Mouse (Mus musculus) stomach, embryonic 14.5 days (tissue): ENCODE data around the gene Isg15. TPM values are rescaled to one million over a fixed set of nuclear protein-coding genes. Genes with fewer than 3 reads are reported as not detected.

Source experiments
- ATAC-seq: fragments of 200-750 bp; cut with Nextera tagmentation; 2 replicates; pipeline ENCODE4 v1.8.0; 2017; ENCODE audit warnings: low read depth, moderate TSS enrichment; ENCODE audit not compliant: insufficient number of reproducible peaks, insufficient read depth, low FRiP score
- H3K27ac ChIP-seq: fragments of 300-500 bp; sonication (generic); 2 replicates; pipeline ENCODE4 v1.5.1; 2014; ENCODE audit warnings: mild to moderate bottlenecking, low read length, moderate library complexity, mixed read lengths
- H3K27me3 ChIP-seq: fragments of 300-500 bp; sonication (generic); 2 replicates; pipeline ENCODE4 v1.6.1; 2014; ENCODE audit warnings: low read length, control low read depth, mixed read lengths; ENCODE audit not compliant: control insufficient read depth, insufficient read depth
- H3K36me3 ChIP-seq: fragments of 300-500 bp; sonication (generic); 2 replicates; pipeline ENCODE4 v1.6.1; 2014; ENCODE audit warnings: mild to moderate bottlenecking, control low read depth, low read length, moderate library complexity, mixed read lengths; ENCODE audit not compliant: control insufficient read depth, insufficient read depth
- H3K4me1 ChIP-seq: fragments of 300-500 bp; sonication (generic); 2 replicates; pipeline ENCODE4 v1.6.1; 2014; ENCODE audit warnings: low read length, control low read depth, mixed read lengths; ENCODE audit not compliant: control insufficient read depth, insufficient read depth
- H3K4me2 ChIP-seq: fragments of 300-500 bp; sonication (generic); replicated peaks from 2 replicates; pipeline ENCODE4 v1.6.1; 2014; ENCODE audit warnings: low read depth, low read length, control low read depth
- H3K4me3 ChIP-seq: fragments of 300-500 bp; sonication (generic); 2 replicates; pipeline ENCODE4 v1.5.1; 2014; ENCODE audit warnings: low read depth, low read length, control low read depth
- H3K9ac ChIP-seq: fragments of 300-500 bp; sonication (generic); replicated peaks from 2 replicates; pipeline ENCODE4 v1.6.1; 2014; ENCODE audit warnings: low read depth, mild to moderate bottlenecking, control low read depth, low read length, moderate library complexity, mixed read lengths
- H3K9me3 ChIP-seq: fragments of 300-500 bp; sonication (generic); 2 replicates; pipeline ENCODE4 v1.6.1; 2016; ENCODE audit warnings: low read depth, low read length, control low read depth; ENCODE audit not compliant: control insufficient read depth
- WGBS: fragments of 180-500 bp; shearing (Covaris S2); extraction: QIAGEN DNeasy Blood & Tissue Kit; methylation state at CpG from one replicate; pipeline ENCODE4 v1.1.7; 2014; 5-methylcytosine and 5-hydroxymethylcytosine counted together
- polyA plus RNA-seq: library from polyadenylated mRNA; unstranded; fragments of >200 nt; fragmentation: Nextera tagmentation; extraction: Ambion mirVana; gene quantifications from 2 replicates; pipeline ENCODE4 v1.2.1, GENCODE M21; 2014

Gene Isg15
- polyA plus RNA-seq, 1 experiment from 2014 or later: 1.3 TPM

- Histone ChIP-seq H3K9me3 (no peaks in the 10 kb centered on the region), H3K27me3 (no peaks in the 10 kb centered on the region), H3K4me3 (peak overlapping the region; percentile 92), H3K4me2 (peak overlapping the region; percentile 92), H3K4me1 (peaks cover 37% of the 10 kb centered on the region), H3K27ac (peak overlapping the region; percentile 80; the same call in 1 of the 2 replicates), H3K9ac (peak overlapping the region; percentile 87), H3K36me3 (peaks cover 20% of the 10 kb centered on the region)
- 2% methylated on average over 35 of the region's 35 CpGs for WGBS
- 0 out of 2 replicates have a peak, but pooled peaks have one; percentile 2 for ATAC-seq
Observed at GRCm38 (mm10) chr4:156195927-156196870, 4.4 kb downstream of the Isg15 start.

- Histone ChIP-seq H3K36me3 (peaks cover 31% of the 10 kb centered on the region), H3K27ac (no peak overlapping the region), H3K4me1 (peaks cover 47% of the 10 kb centered on the region), H3K4me3 (no peak overlapping the region), H3K4me2 (0 out of 2 replicates have a peak overlapping the region, but pooled peaks have one; percentile 1), H3K9me3 (no peaks in the 10 kb centered on the region), H3K27me3 (no peaks in the 10 kb centered on the region), H3K9ac (no peak overlapping the region)
- no peak for ATAC-seq
- WGBS: 49% methylated on average over 6 of the region's 6 CpGs
Observed at GRCm38 (mm10) chr4:156194346-156194745, 6.3 kb downstream of the Isg15 start.

DNA sequence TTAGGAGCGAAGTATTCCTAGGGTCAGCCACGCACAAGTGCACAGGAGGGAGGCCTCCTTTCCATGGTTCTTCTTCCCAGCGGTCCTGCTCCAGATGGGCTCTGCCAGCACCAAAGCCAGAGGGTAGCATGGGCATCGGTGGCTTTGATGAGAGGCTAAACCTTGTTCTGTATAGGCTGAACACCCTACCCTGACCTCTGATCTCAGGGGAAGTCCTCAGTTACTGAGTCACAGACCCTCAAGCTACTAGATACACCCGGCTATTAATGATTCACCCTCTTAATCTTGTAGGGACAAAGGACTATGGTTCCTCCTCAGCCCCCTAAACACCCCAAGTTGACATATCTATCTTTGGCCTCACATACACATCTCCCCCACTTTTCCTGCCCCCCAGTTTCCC is 6.7 kb downstream of the Isg15 start:
- no peak overlapping the region for H3K9ac ChIP-seq
- no peaks in the 10 kb centered on the region for H3K27me3 ChIP-seq
- no peaks in the 10 kb centered on the region for H3K9me3 ChIP-seq
- no peak overlapping the region for H3K27ac ChIP-seq
- H3K4me1 ChIP-seq: peaks cover 50% of the 10 kb centered on the region
- 0 out of 2 replicates have a peak overlapping the region, but pooled peaks have one; percentile 10 for H3K4me2 ChIP-seq
- ATAC-seq: no peak
- H3K36me3 ChIP-seq: peaks cover 31% of the 10 kb centered on the region
- no peak overlapping the region for H3K4me3 ChIP-seq
- 63% methylated on average over 5 of the region's 5 CpGs for WGBS

DNA sequence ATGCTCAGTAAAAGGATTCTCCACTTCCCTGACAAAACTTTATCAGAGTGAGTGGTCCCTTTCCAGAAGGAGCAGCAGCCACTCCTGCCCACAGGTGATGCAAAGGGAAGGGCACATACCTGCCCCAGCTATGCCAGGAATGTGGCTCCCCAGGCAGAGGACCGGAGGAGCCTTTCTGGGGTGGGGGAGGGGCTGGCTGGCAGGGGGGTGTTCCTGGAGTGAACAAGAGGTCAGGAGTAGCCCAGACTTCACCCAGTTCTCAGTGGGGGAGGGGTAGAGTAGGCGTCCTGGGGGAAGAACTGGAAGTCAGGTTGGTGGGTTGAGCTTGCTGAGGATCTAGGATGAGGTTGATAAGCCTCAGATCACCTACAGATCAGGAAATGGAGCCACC is 7.4 kb downstream of the Isg15 start:
- H3K4me3 ChIP-seq: no peak overlapping the region
- peaks cover 31% of the 10 kb centered on the region for H3K36me3 ChIP-seq
- no peaks in the 10 kb centered on the region for H3K9me3 ChIP-seq
- H3K4me1 ChIP-seq: peaks cover 49% of the 10 kb centered on the region
- no peaks in the 10 kb centered on the region for H3K27me3 ChIP-seq
- peak overlapping the region; percentile 74; the same call in 1 of the 2 replicates for H3K27ac ChIP-seq
- ATAC-seq: no peak
- 0 out of 2 replicates have a peak overlapping the region, but pooled peaks have one; percentile 10 for H3K4me2 ChIP-seq
- H3K9ac ChIP-seq: no peak overlapping the region
- WGBS: 21% methylated on average over 2 of the region's 2 CpGs

DNA sequence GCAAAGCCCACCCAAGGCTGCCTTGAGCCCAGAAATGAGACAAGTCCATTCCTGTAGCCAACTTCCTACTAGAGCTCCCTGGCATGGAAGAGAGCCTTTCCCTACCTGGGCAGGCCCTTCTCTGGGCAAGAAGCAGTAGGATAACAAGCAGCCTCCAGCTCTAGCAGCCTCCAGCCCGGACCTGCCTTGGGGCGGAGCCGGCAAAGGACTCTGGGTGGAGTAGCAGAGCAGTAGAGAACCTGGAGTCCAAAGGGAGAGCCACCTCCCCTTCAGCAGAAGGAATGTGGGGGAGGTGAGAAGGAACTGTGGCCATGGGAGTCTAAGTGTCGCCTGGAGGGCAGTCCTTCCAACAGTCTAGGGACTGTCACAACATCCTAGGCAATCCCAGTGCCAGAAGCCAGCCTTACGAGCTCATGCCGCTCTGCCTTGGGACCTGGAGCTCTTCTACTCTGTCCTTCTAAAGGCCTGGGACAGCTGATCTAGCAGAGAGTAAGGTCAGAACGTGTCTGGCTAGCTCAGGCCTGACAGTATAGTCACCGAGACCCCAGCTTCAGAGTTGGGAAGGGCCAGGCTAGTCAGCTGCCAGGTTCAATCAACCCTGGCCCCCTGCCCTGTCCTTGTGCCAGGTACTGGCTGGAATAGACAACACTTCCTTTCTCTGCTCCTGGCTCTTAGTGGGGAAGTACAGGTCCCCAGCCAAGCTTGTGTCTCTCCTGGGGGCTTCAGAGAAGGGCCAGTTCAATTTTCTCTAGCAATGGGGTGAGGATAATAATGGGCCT is 8.0 kb downstream of the Isg15 start:
- Histone ChIP-seq H3K36me3 (peaks cover 31% of the 10 kb centered on the region), H3K27ac (peak overlapping the region; percentile 74; the same call in 1 of the 2 replicates), H3K4me2 (no peak overlapping the region; the same call in 1 of the 2 replicates), H3K9ac (no peak overlapping the region), H3K4me1 (peaks cover 49% of the 10 kb centered on the region), H3K9me3 (no peaks in the 10 kb centered on the region), H3K4me3 (no peak overlapping the region), H3K27me3 (no peaks in the 10 kb centered on the region)
- WGBS: 44% methylated on average over 8 of the region's 8 CpGs
- peak; percentile 21; the same call in 1 of the 2 replicates for ATAC-seq

DNA sequence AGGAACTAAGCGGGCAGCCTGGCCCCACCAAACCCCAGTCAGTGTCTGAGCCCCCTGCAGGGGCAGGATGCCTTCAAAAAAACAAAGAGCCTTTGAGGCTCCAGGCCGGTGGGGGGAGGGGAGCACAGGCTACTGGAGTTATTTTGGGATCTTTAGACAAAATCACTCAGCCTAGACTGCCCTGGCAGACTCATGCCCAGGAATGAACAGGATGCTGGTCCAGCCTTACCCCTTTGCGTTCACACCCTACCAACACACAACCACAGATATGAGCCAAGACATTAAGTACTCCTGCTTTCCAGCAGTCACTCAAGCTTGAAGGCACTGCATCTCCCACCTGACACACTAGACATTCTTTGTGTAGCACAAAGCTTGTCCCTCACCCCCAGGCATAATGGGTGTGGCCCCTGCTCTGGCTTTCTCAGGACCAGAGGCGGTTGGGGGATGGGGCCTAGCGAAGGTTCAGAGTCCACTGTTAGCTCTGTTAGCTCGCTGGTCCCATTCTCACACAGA is 11.8 kb downstream of the Isg15 start:
- H3K27me3 ChIP-seq: no peaks in the 10 kb centered on the region
- H3K4me2 ChIP-seq: no peak overlapping the region
- H3K9me3 ChIP-seq: no peaks in the 10 kb centered on the region
- no peak overlapping the region for H3K4me3 ChIP-seq
- H3K27ac ChIP-seq: peak overlapping the region; percentile 58; the same call in 1 of the 2 replicates
- H3K4me1 ChIP-seq: peaks cover 41% of the 10 kb centered on the region
- 36% methylated on average over 6 of the region's 6 CpGs for WGBS
- peaks cover 33% of the 10 kb centered on the region for H3K36me3 ChIP-seq
- peak; percentile 63 for ATAC-seq
- H3K9ac ChIP-seq: no peak overlapping the region

- 76% methylated on average over 5 of the region's 5 CpGs for WGBS
- H3K9me3 ChIP-seq: no peaks in the 10 kb centered on the region
- H3K4me3 ChIP-seq: no peak overlapping the region
- ATAC-seq: no peak
- H3K9ac ChIP-seq: no peak overlapping the region
- H3K27ac ChIP-seq: no peak overlapping the region
- peaks cover 30% of the 10 kb centered on the region for H3K36me3 ChIP-seq
- peaks cover 35% of the 10 kb centered on the region for H3K4me1 ChIP-seq
- no peak overlapping the region for H3K4me2 ChIP-seq
- no peaks in the 10 kb centered on the region for H3K27me3 ChIP-seq
Observed at GRCm38 (mm10) chr4:156188162-156188810, 12.3 kb downstream of the Isg15 start.
